Mouse (Mus musculus): ENCODE data around the gene Spag9. TPM values are rescaled to one million over a fixed set of nuclear protein-coding genes. Genes with fewer than 3 reads are reported as not detected.
A peak's percentile ranks its signal among the peaks of the same experiment; 100 is the strongest.

The Spag9 gene
- total and polyA plus RNA-seq, 3 experiments = 21.0 to 32.1 (median 22.6) TPM

DNA sequence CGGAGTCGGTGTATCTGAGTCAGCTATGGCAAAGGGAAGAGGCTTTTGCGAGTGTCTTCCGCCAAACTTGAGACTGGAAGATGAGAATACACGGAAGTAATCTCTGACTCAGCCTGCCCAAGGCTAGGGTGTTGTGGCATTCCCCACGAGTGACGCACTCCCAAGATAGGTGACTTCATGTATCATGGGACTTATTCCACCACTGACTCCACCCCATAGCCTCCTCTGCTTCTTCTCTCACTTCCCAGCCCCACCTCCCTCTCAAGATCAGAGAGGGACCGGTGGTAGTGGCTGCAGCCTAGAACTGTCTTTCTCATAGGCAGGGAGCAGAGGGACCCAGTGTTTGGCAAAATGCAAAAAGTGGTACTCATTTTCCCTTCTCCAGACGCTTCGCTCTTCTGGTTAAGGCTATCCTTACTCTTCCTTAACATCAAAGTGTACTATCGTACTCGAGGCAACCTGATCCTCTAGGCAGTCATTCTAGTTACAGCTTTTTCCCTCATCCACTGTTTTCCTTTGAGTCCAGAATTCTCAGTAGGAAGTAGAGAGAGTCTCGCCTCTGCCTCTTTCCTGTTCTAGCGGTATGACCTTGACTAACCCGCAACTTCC is 676 bp upstream of the Spag9 start:
- peak overlapping the region; percentile 97 for H3K27ac ChIP-seq (ENCODE audit: insufficient read depth, low read depth)
- H3K4me2 ChIP-seq (ENCODE audit: insufficient read depth, low read depth, poor library complexity, severe bottlenecking) = peak overlapping the region; percentile 92
- no peaks in the 10 kb centered on the region for H3K27me3 ChIP-seq (replicated peaks)
- peak; percentile 99 for DNase-seq (ENCODE audit: extremely low read depth)
- peaks cover 3 to 39% of the 10 kb centered on the region in 2 experiments for H3K4me1 ChIP-seq (ENCODE audit: control insufficient read depth in 1 of 2, insufficient read depth in 2 of 2)
- peak overlapping the region; percentile 77 to 97 (median 82) for H3K4me3 ChIP-seq (replicated peaks in 1 of 3; ENCODE audit: low read depth in 2 of 3, low read length in 2 of 3, poor library complexity in 1 of 3)
- no peaks in the 10 kb centered on the region for H3K9me3 ChIP-seq (replicated peaks; ENCODE audit: low read length)
- dilution Hi-C loops (cut with MboI; ENCODE audit: extremely low pct_ligation_motif_present, extremely low pct_unique_long_range_greater_than_20kb, low sequenced_read_pairs) (no loop called here), in situ Hi-C loops (cut with MboI; ENCODE audit: low pct_ligation_motif_present, low pct_unique_long_range_greater_than_20kb, low sequenced_read_pairs) (no loop called here)
- H3K36me3 ChIP-seq (replicated peaks in 1 of 2; ENCODE audit: control insufficient read depth in 1 of 2, insufficient read depth in 1 of 2, low read length in 1 of 2) = peaks cover 0 to 19% of the 10 kb centered on the region in 2 experiments
- TF ChIP-seq HCFC1 (IDR thresholded peaks at IDR 0.05; ENCODE audit: low read depth, low read length) (peak; percentile 66), ZMIZ1 (IDR thresholded peaks at IDR 0.05; ENCODE audit: low read depth, low read length) (peak; percentile 90), CHD1 (IDR thresholded peaks at IDR 0.05; ENCODE audit: low read depth, low read length) (peak; percentile 78), KAT2A (IDR thresholded peaks at IDR 0.05; ENCODE audit: insufficient replicate concordance, low read length) (no peak), UBTF (IDR thresholded peaks at IDR 0.05; ENCODE audit: low read depth, low read length) (no peak), NRF1 (IDR thresholded peaks at IDR 0.05; ENCODE audit: low read depth, low read length) (peak; percentile 53), MEF2A (IDR thresholded peaks at IDR 0.05; ENCODE audit: borderline replicate concordance, low read depth, low read length) (peak; percentile 86), JUN (IDR thresholded peaks at IDR 0.05; ENCODE audit: insufficient read depth, low read depth, low read length) (peak; percentile 86), MYC (IDR thresholded peaks at IDR 0.05; ENCODE audit: low read depth, low read length) (peak; percentile 79; the same call in 1 of the 2 replicates), NELFE (IDR thresholded peaks at IDR 0.05; ENCODE audit: low read depth, low read length) (peak; percentile 91), EP300 (IDR thresholded peaks at IDR 0.05; ENCODE audit: low read length) (peak; percentile 50; the same call in 1 of the 2 replicates), SIN3A (IDR thresholded peaks at IDR 0.05; ENCODE audit: low read length) (peak; percentile 94), ETS1 (conservative IDR thresholded peaks at IDR 0.05; ENCODE audit: low read depth, low read length) (peak; percentile 98), JUND (conservative IDR thresholded peaks at IDR 0.05; ENCODE audit: low read depth, low read length) (peak; percentile 86), TBP (conservative IDR thresholded peaks at IDR 0.05; ENCODE audit: low read depth, low read length) (peak; percentile 93), ELF1 (IDR thresholded peaks at IDR 0.05; ENCODE audit: low read depth, low read length) (peak; percentile 93), POLR2AphosphoS2 (IDR thresholded peaks at IDR 0.05; ENCODE audit: low read depth, low read length) (peak; percentile 88), PAX5 (IDR thresholded peaks at IDR 0.05; ENCODE audit: low read length) (no peak), MAFK (IDR thresholded peaks at IDR 0.05; ENCODE audit: insufficient replicate concordance, low read length) (peak; percentile 75), ZNF384 (IDR thresholded peaks at IDR 0.05; ENCODE audit: low read depth, low read length) (no peak), BHLHE40 (IDR thresholded peaks at IDR 0.05; ENCODE audit: low read depth, low read length) (peak; percentile 73), MAZ (IDR thresholded peaks at IDR 0.05; ENCODE audit: low read depth, low read length) (peak; percentile 48; the same call in 1 of the 2 replicates), GABPA (IDR thresholded peaks at IDR 0.05; ENCODE audit: insufficient replicate concordance, low read depth, low read length) (peak; percentile 32; the same call in 1 of the 2 replicates), ZC3H11A (IDR thresholded peaks at IDR 0.05; ENCODE audit: low read depth, low read length) (no peak), MXI1 (IDR thresholded peaks at IDR 0.05; ENCODE audit: low read depth, low read length) (peak; percentile 47), MAX (IDR thresholded peaks at IDR 0.05; ENCODE audit: low read length) (peak; percentile 79), USF2 (conservative IDR thresholded peaks at IDR 0.05; ENCODE audit: low read depth, low read length) (peak; percentile 10; the same call in 1 of the 2 replicates), RCOR1 (conservative IDR thresholded peaks at IDR 0.05; ENCODE audit: low read depth, low read length) (0 out of 2 replicates have a peak, but pooled peaks have one; percentile 20), TCF12 (IDR thresholded peaks at IDR 0.05; ENCODE audit: low read depth, low read length) (peak; percentile 85), CTCF (conservative IDR thresholded peaks at IDR 0.05 in 1 of 2, IDR thresholded peaks at IDR 0.05 in 1 of 2; ENCODE audit: low read depth in 2 of 2, low read length in 2 of 2) (no peak), CHD2 (IDR thresholded peaks at IDR 0.05; ENCODE audit: low read length) (peak; percentile 26; the same call in 1 of the 2 replicates), USF1 (IDR thresholded peaks at IDR 0.05; ENCODE audit: low read depth, low read length) (no peak), ZKSCAN1 (IDR thresholded peaks at IDR 0.05; ENCODE audit: borderline replicate concordance, low read depth, low read length) (no peak), RAD21 (IDR thresholded peaks at IDR 0.05; ENCODE audit: low read depth, low read length) (no peak), POLR2A (IDR thresholded peaks at IDR 0.05; ENCODE audit: low read depth, low read length) (peak; percentile 56), SMC3 (IDR thresholded peaks at IDR 0.05; ENCODE audit: low read depth, low read length) (no peak), IRF4 (IDR thresholded peaks at IDR 0.05; ENCODE audit: low read depth, low read length) (peak; percentile 88), E2F4 (IDR thresholded peaks at IDR 0.05; ENCODE audit: insufficient replicate concordance, low read depth, low read length) (peak; percentile 57; the same call in 1 of the 2 replicates)
- H3K9ac ChIP-seq (ENCODE audit: insufficient read depth, low read depth) = peak overlapping the region; percentile 97
- peaks cover 34% of the 10 kb centered on the region for H3K79me2 ChIP-seq (replicated peaks; ENCODE audit: control insufficient read depth, extremely low read depth, insufficient read depth, poor library complexity, severe bottlenecking)

All from CH12.LX (cell line).